Mouse (Mus musculus) CH12.LX (cell line): ENCODE measurements around the gene Dstn. TPM values are rescaled to one million over a fixed set of nuclear protein-coding genes. Genes with fewer than 3 reads are reported as not detected.
A peak's percentile ranks its signal among the peaks of the same experiment; 100 is the strongest.

Experiments used
- DNase-seq: peaks from one replicate; pipeline ENCODE4 v3.0.0-alpha.2; 2013; ENCODE audit errors: extremely low read depth
- H3K27ac ChIP-seq: 2 replicates; pipeline ENCODE4 v1.5.1; 2012; ENCODE audit warnings: low read depth, mild to moderate bottlenecking, control low read depth, moderate library complexity; ENCODE audit not compliant: insufficient read depth
- H3K27me3 ChIP-seq: replicated peaks from 2 replicates; pipeline ENCODE3; 2012; ENCODE audit warnings: inconsistent platforms
- H3K36me3 ChIP-seq, 2 experiments: replicated peaks in 1 of 2; 2 replicates each; pipeline versions ENCODE3 to v1.6.1; 2012; ENCODE audit warnings: inconsistent platforms in 1 of 2, low read length in 1 of 2, mild to moderate bottlenecking in 1 of 2, mixed read lengths in 1 of 2, moderate library complexity in 1 of 2; ENCODE audit not compliant: control insufficient read depth in 1 of 2, insufficient read depth in 1 of 2
- H3K4me1 ChIP-seq, 2 experiments: 2 replicates each; pipeline ENCODE4 v1.6.1; 2012; ENCODE audit warnings: inconsistent platforms in 1 of 2, moderate library complexity in 1 of 2; ENCODE audit not compliant: insufficient read depth in 2 of 2, control insufficient read depth in 1 of 2
- H3K4me2 ChIP-seq: 2 replicates; pipeline ENCODE4 v1.6.1; 2012; ENCODE audit warnings: low read depth, mild to moderate bottlenecking, control low read depth; ENCODE audit not compliant: poor library complexity, insufficient read depth, severe bottlenecking
- H3K4me3 ChIP-seq, 3 experiments: fragments of 150-350 bp in 1 of 3; sonication (generic) in 1 of 3; replicated peaks in 1 of 3; 2 replicates each; pipeline versions ENCODE3 to v1.5.1; 2011 to 2012; ENCODE audit warnings: low read depth in 2 of 3, low read length in 2 of 3, mild to moderate bottlenecking in 2 of 3, moderate library complexity in 2 of 3, control low read depth in 1 of 3, improper control_type of control experiment in 1 of 3, inconsistent platforms in 1 of 3, mixed read lengths in 1 of 3; ENCODE audit not compliant: poor library complexity in 1 of 3
- H3K79me2 ChIP-seq: replicated peaks from 2 replicates; pipeline ENCODE4 v1.6.1; 2012; ENCODE audit warnings: mild to moderate bottlenecking, moderate library complexity; ENCODE audit not compliant: control insufficient read depth, poor library complexity, insufficient read depth, severe bottlenecking; ENCODE audit errors: extremely low read depth
- H3K9ac ChIP-seq: 2 replicates; pipeline ENCODE4 v1.6.1; 2012; ENCODE audit warnings: low read depth, mild to moderate bottlenecking, control low read depth, moderate library complexity; ENCODE audit not compliant: insufficient read depth
- H3K9me3 ChIP-seq: replicated peaks from 2 replicates; pipeline ENCODE3; 2012; ENCODE audit warnings: low read length, inconsistent platforms, mixed read lengths
- BHLHE40 ChIP-seq: IDR thresholded peaks from 2 replicates; pipeline ENCODE4 v1.6.1; 2011; ENCODE audit warnings: mild to moderate bottlenecking, low read depth, low read length, improper control_type of control experiment
- CHD1 ChIP-seq: IDR thresholded peaks from 2 replicates; pipeline ENCODE4 v1.6.1; 2012; ENCODE audit warnings: low read depth, low read length, improper control_type of control experiment, inconsistent platforms
- CHD2 ChIP-seq: IDR thresholded peaks from 2 replicates; pipeline ENCODE4 v1.6.1; 2011; ENCODE audit warnings: low read length, improper control_type of control experiment
- CTCF ChIP-seq, 2 experiments: IDR thresholded peaks in 1 of 2; conservative IDR thresholded peaks in 1 of 2; 2 replicates each; pipeline ENCODE4 v1.5.1; 2011 to 2012; ENCODE audit warnings: low read depth in 2 of 2, low read length in 2 of 2, improper control_type of control experiment in 1 of 2, inconsistent platforms in 1 of 2, mild to moderate bottlenecking in 1 of 2, moderate library complexity in 1 of 2
- E2F4 ChIP-seq: IDR thresholded peaks from 2 replicates; pipeline ENCODE4 v1.6.1; 2011; ENCODE audit warnings: low read depth, low read length, improper control_type of control experiment; ENCODE audit not compliant: insufficient replicate concordance
- ELF1 ChIP-seq: IDR thresholded peaks from 2 replicates; pipeline ENCODE4 v1.6.1; 2014; ENCODE audit warnings: low read depth, mild to moderate bottlenecking, inconsistent platforms, low read length, improper control_type of control experiment
- EP300 ChIP-seq: IDR thresholded peaks from 2 replicates; pipeline ENCODE4 v1.6.1; 2011; ENCODE audit warnings: low read length, improper control_type of control experiment
- ETS1 ChIP-seq: conservative IDR thresholded peaks from 2 replicates; pipeline ENCODE4 v1.6.1; 2012; ENCODE audit warnings: low read depth, mild to moderate bottlenecking, inconsistent platforms, low read length, improper control_type of control experiment, moderate library complexity
- GABPA ChIP-seq: IDR thresholded peaks from 2 replicates; pipeline ENCODE4 v1.6.1; 2012; ENCODE audit warnings: low read depth, low read length, improper control_type of control experiment, inconsistent platforms; ENCODE audit not compliant: insufficient replicate concordance
- HCFC1 ChIP-seq: IDR thresholded peaks from 2 replicates; pipeline ENCODE4 v1.6.1; 2012; ENCODE audit warnings: low read depth, mild to moderate bottlenecking, inconsistent platforms, low read length, improper control_type of control experiment
- IRF4 ChIP-seq: IDR thresholded peaks from 2 replicates; pipeline ENCODE4 v1.6.1; 2014; ENCODE audit warnings: low read depth, mild to moderate bottlenecking, inconsistent platforms, low read length, improper control_type of control experiment
- JUN ChIP-seq: IDR thresholded peaks from 2 replicates; pipeline ENCODE4 v1.6.1; 2011; ENCODE audit warnings: low read depth, mild to moderate bottlenecking, low read length, improper control_type of control experiment, moderate library complexity; ENCODE audit not compliant: insufficient read depth
- JUND ChIP-seq: conservative IDR thresholded peaks from 2 replicates; pipeline ENCODE4 v1.6.1; 2011; ENCODE audit warnings: low read depth, low read length, improper control_type of control experiment
- KAT2A ChIP-seq: IDR thresholded peaks from 2 replicates; pipeline ENCODE4 v1.6.1; 2012; ENCODE audit warnings: low read length, improper control_type of control experiment, inconsistent platforms; ENCODE audit not compliant: insufficient replicate concordance
- MAFK ChIP-seq: IDR thresholded peaks from 2 replicates; pipeline ENCODE4 v1.6.1; 2011; ENCODE audit warnings: low read length, improper control_type of control experiment; ENCODE audit not compliant: insufficient replicate concordance
- MAX ChIP-seq: IDR thresholded peaks from 2 replicates; pipeline ENCODE4 v1.6.1; 2011; ENCODE audit warnings: low read length, improper control_type of control experiment
- MAZ ChIP-seq: IDR thresholded peaks from 2 replicates; pipeline ENCODE4 v1.6.1; 2012; ENCODE audit warnings: low read depth, mild to moderate bottlenecking, inconsistent platforms, low read length, improper control_type of control experiment, moderate library complexity
- MEF2A ChIP-seq: IDR thresholded peaks from 2 replicates; pipeline ENCODE4 v1.6.1; 2014; ENCODE audit warnings: low read depth, mild to moderate bottlenecking, inconsistent platforms, low read length, improper control_type of control experiment, borderline replicate concordance
- MXI1 ChIP-seq: IDR thresholded peaks from 2 replicates; pipeline ENCODE4 v1.6.1; 2011; ENCODE audit warnings: mild to moderate bottlenecking, low read depth, low read length, improper control_type of control experiment
- MYC ChIP-seq: IDR thresholded peaks from 2 replicates; pipeline ENCODE4 v1.6.1; 2011; ENCODE audit warnings: low read depth, mild to moderate bottlenecking, improper control_type of control experiment, low read length
- NELFE ChIP-seq: IDR thresholded peaks from 2 replicates; pipeline ENCODE4 v1.6.1; 2011; ENCODE audit warnings: low read depth, low read length, improper control_type of control experiment
- NRF1 ChIP-seq: IDR thresholded peaks from 2 replicates; pipeline ENCODE4 v1.6.1; 2014; ENCODE audit warnings: low read depth, mild to moderate bottlenecking, inconsistent platforms, low read length, improper control_type of control experiment, moderate library complexity
- PAX5 ChIP-seq: IDR thresholded peaks from 2 replicates; pipeline ENCODE4 v1.6.1; 2012; ENCODE audit warnings: low read length, inconsistent platforms, mixed read lengths
- POLR2A ChIP-seq: IDR thresholded peaks from 2 replicates; pipeline ENCODE4 v1.6.1; 2011; ENCODE audit warnings: low read depth, mild to moderate bottlenecking, improper control_type of control experiment, low read length
- POLR2AphosphoS2 ChIP-seq: IDR thresholded peaks from 2 replicates; pipeline ENCODE4 v1.6.1; 2011; ENCODE audit warnings: low read depth, low read length, improper control_type of control experiment
- RAD21 ChIP-seq: IDR thresholded peaks from 2 replicates; pipeline ENCODE4 v1.6.1; 2011; ENCODE audit warnings: low read depth, mild to moderate bottlenecking, low read length, improper control_type of control experiment, moderate library complexity
- RCOR1 ChIP-seq: conservative IDR thresholded peaks from 2 replicates; pipeline ENCODE4 v1.6.1; 2012; ENCODE audit warnings: low read depth, mild to moderate bottlenecking, inconsistent platforms, low read length, improper control_type of control experiment
- SIN3A ChIP-seq: IDR thresholded peaks from 2 replicates; pipeline ENCODE4 v1.6.1; 2012; ENCODE audit warnings: low read length, improper control_type of control experiment, inconsistent platforms
- SMC3 ChIP-seq: IDR thresholded peaks from 2 replicates; pipeline ENCODE4 v1.6.1; 2011; ENCODE audit warnings: low read depth, low read length, improper control_type of control experiment
- TBP ChIP-seq: conservative IDR thresholded peaks from 2 replicates; pipeline ENCODE4 v1.6.1; 2011; ENCODE audit warnings: low read depth, low read length, improper control_type of control experiment
- TCF12 ChIP-seq: IDR thresholded peaks from 2 replicates; pipeline ENCODE4 v1.6.1; 2014; ENCODE audit warnings: low read depth, mild to moderate bottlenecking, inconsistent platforms, low read length, improper control_type of control experiment
- UBTF ChIP-seq: IDR thresholded peaks from 2 replicates; pipeline ENCODE4 v1.6.1; 2012; ENCODE audit warnings: low read depth, mild to moderate bottlenecking, inconsistent platforms, low read length, improper control_type of control experiment, moderate library complexity
- USF1 ChIP-seq: IDR thresholded peaks from 2 replicates; pipeline ENCODE4 v1.6.1; 2014; ENCODE audit warnings: low read depth, mild to moderate bottlenecking, inconsistent platforms, low read length, improper control_type of control experiment
- USF2 ChIP-seq: conservative IDR thresholded peaks from 2 replicates; pipeline ENCODE4 v1.6.1; 2011; ENCODE audit warnings: low read depth, low read length, improper control_type of control experiment
- ZC3H11A ChIP-seq: IDR thresholded peaks from 2 replicates; pipeline ENCODE4 v1.6.1; 2012; ENCODE audit warnings: low read depth, mild to moderate bottlenecking, inconsistent platforms, low read length, improper control_type of control experiment
- ZKSCAN1 ChIP-seq: IDR thresholded peaks from 2 replicates; pipeline ENCODE4 v1.6.1; 2012; ENCODE audit warnings: low read depth, inconsistent platforms, low read length, improper control_type of control experiment, borderline replicate concordance
- ZMIZ1 ChIP-seq: IDR thresholded peaks from 2 replicates; pipeline ENCODE4 v1.6.1; 2012; ENCODE audit warnings: low read depth, mild to moderate bottlenecking, inconsistent platforms, low read length, improper control_type of control experiment
- ZNF384 ChIP-seq: IDR thresholded peaks from 2 replicates; pipeline ENCODE4 v1.6.1; 2012; ENCODE audit warnings: low read depth, low read length, improper control_type of control experiment, inconsistent platforms
- dilution Hi-C: fragments of 300-500 bp; cut with MboI; formaldehyde crosslinking; loops from 2 replicates; pipeline ENCODE4 v1.14.3; 2020; ENCODE audit warnings: low sequenced_read_pairs; ENCODE audit not compliant: extremely low pct_unique_long_range_greater_than_20kb, extremely low pct_ligation_motif_present
- in situ Hi-C: fragments of 300-500 bp; cut with MboI; formaldehyde crosslinking; loops from 3 replicates; pipeline ENCODE4 v1.14.3; 2019; ENCODE audit warnings: low sequenced_read_pairs, low pct_ligation_motif_present, low pct_unique_long_range_greater_than_20kb, mixed read lengths
- polyA plus RNA-seq: library from polyadenylated mRNA; unstranded; fragments of >175 nt; gene quantifications from 2 replicates; pipeline ENCODE4 v1.2.1, GENCODE M21; 2012; ENCODE audit warnings: low read depth; ENCODE audit not compliant: insufficient read length
- total RNA-seq, 2 experiments: library from RNA; depleted of rRNA; stranded (reverse); fragments of 300-350 nt in 1 of 2; fragments of >200 nt in 1 of 2; gene quantifications; 2 replicates each; pipeline ENCODE4 v1.2.3; 2012 to 2014

The Dstn gene
- total and polyA plus RNA-seq, 3 experiments = 68.9 to 266 (median 151) TPM

GRCm38 (mm10) chr2:143899470-143900220 is 15.5 kb upstream of the Dstn start:
- in situ Hi-C loops (no loop called here), dilution Hi-C loops (no loop called here)
- peak overlapping the region; percentile 86 for H3K4me2 ChIP-seq
- TF ChIP-seq JUN = no peak
- peak; percentile 38; the same call in 1 of the 2 replicates for TF ChIP-seq TCF12
- no peak for TF ChIP-seq NELFE
- peak; percentile 49; the same call in 1 of the 2 replicates for TF ChIP-seq MEF2A
- no peak for TF ChIP-seq GABPA
- TF ChIP-seq SIN3A = no peak
- TF ChIP-seq ZC3H11A = no peak
- TF ChIP-seq EP300 = no peak
- TF ChIP-seq TBP = 0 out of 2 replicates have a peak, but pooled peaks have one; percentile 32
- TF ChIP-seq RCOR1 = no peak
- no peak for TF ChIP-seq USF1
- 0 out of 2 replicates have a peak, but pooled peaks have one; percentile 17 for TF ChIP-seq MXI1
- TF ChIP-seq SMC3 = no peak
- TF ChIP-seq KAT2A = no peak
- TF ChIP-seq HCFC1 = no peak
- no peak for TF ChIP-seq ZNF384
- TF ChIP-seq PAX5 = no peak
- no peak for TF ChIP-seq MYC
- TF ChIP-seq USF2 = no peak
- peak; percentile 54 for TF ChIP-seq IRF4
- peak; percentile 58 for TF ChIP-seq POLR2A
- no peak for TF ChIP-seq JUND
- TF ChIP-seq MAX = no peak
- no peak for TF ChIP-seq E2F4
- no peak for TF ChIP-seq CTCF (conservative IDR thresholded peaks at IDR 0.05 in 1 of 2, IDR thresholded peaks at IDR 0.05 in 1 of 2; ENCODE audit: low read depth in 2 of 2, low read length in 2 of 2)
- no peak for TF ChIP-seq BHLHE40
- no peak for TF ChIP-seq CHD1
- TF ChIP-seq ETS1 = no peak
- TF ChIP-seq POLR2AphosphoS2 = no peak
- no peak for TF ChIP-seq UBTF
- 0 out of 2 replicates have a peak, but pooled peaks have one; percentile 48 for TF ChIP-seq ZMIZ1
- no peak for TF ChIP-seq NRF1
- no peak for TF ChIP-seq ZKSCAN1
- no peak for TF ChIP-seq MAFK
- no peak for TF ChIP-seq MAZ
- peak; percentile 30; the same call in 1 of the 2 replicates for TF ChIP-seq ELF1
- TF ChIP-seq RAD21 = no peak
- TF ChIP-seq CHD2 = no peak
- TF ChIP-seq, all 38 proteins: peak for 8
- H3K27me3 ChIP-seq = no peaks in the 10 kb centered on the region
- H3K79me2 ChIP-seq = no peaks in the 10 kb centered on the region
- H3K36me3 ChIP-seq = no peaks in the 10 kb centered on the region
- H3K9ac ChIP-seq = peak overlapping the region; percentile 56
- DNase-seq = no peak
- H3K9me3 ChIP-seq = no peaks in the 10 kb centered on the region
- H3K4me3 ChIP-seq = peak overlapping the region in 1 of 3 experiments; percentile 36
- peaks cover 8 to 40% of the 10 kb centered on the region in 2 experiments; a peak in 3 of 4 replicates for H3K4me1 ChIP-seq
- peak overlapping the region; percentile 65 for H3K27ac ChIP-seq
